Mouse (Mus musculus) heart, embryonic 12.5 days (tissue): ENCODE measurements around the gene Oas1f. TPM values are rescaled to one million over a fixed set of nuclear protein-coding genes. Genes with fewer than 3 reads are reported as not detected.
"Not testable (repeated sequence)": the region's sequence is repeated elsewhere in the genome, so short reads cannot be mapped to it uniquely, and the experiment has no call there.

ENCODE experiments used
- ATAC-seq: fragments of 200-750 bp; cut with Nextera tagmentation; 2 replicates; pipeline ENCODE4 v1.8.0; 2017; ENCODE audit warnings: moderate TSS enrichment, moderate library complexity; ENCODE audit not compliant: insufficient number of reproducible peaks, low FRiP score
- H3K27ac ChIP-seq: fragments of 300-500 bp; sonication (generic); 2 replicates; pipeline ENCODE4 v1.5.1; 2016; ENCODE audit warnings: mild to moderate bottlenecking, moderate library complexity; ENCODE audit not compliant: poor library complexity, severe bottlenecking
- H3K27me3 ChIP-seq: fragments of 300-500 bp; sonication (generic); replicated peaks from 2 replicates; pipeline ENCODE4 v1.6.1; 2016; ENCODE audit warnings: mild to moderate bottlenecking, moderate library complexity
- H3K36me3 ChIP-seq: fragments of 300-500 bp; sonication (generic); 2 replicates; pipeline ENCODE4 v1.6.1; 2016; ENCODE audit warnings: mild to moderate bottlenecking, moderate library complexity
- H3K4me1 ChIP-seq: fragments of 300-500 bp; sonication (generic); replicated peaks from 2 replicates; pipeline ENCODE4 v1.6.1; 2016; ENCODE audit warnings: mild to moderate bottlenecking
- H3K4me2 ChIP-seq: fragments of 300-500 bp; sonication (generic); 2 replicates; pipeline ENCODE4 v1.6.1; 2016; ENCODE audit warnings: mild to moderate bottlenecking, moderate library complexity
- H3K4me3 ChIP-seq: fragments of 300-500 bp; sonication (generic); 2 replicates; pipeline ENCODE4 v1.5.1; 2016; ENCODE audit warnings: mild to moderate bottlenecking
- H3K9ac ChIP-seq: fragments of 300-500 bp; sonication (generic); 2 replicates; pipeline ENCODE4 v1.6.1; 2016; ENCODE audit warnings: mild to moderate bottlenecking, moderate library complexity
- H3K9me3 ChIP-seq: fragments of 300-500 bp; sonication (generic); replicated peaks from 2 replicates; pipeline ENCODE4 v1.6.1; 2016; ENCODE audit warnings: mild to moderate bottlenecking, moderate library complexity
- WGBS: fragments of 180-500 bp; shearing (Covaris S2); methylation state at CpG from one replicate; pipeline ENCODE4 v1.1.7; 2016; 5-methylcytosine and 5-hydroxymethylcytosine counted together
- polyA plus RNA-seq: library from polyadenylated mRNA; unstranded; fragments of >200 nt; fragmentation: Nextera tagmentation; extraction: Ambion mirVana; gene quantifications from 2 replicates; pipeline ENCODE4 v1.2.1, GENCODE M21; 2016

The Oas1f gene
- polyA plus RNA-seq, 1 experiment from 2014 or later = not detected

DNA sequence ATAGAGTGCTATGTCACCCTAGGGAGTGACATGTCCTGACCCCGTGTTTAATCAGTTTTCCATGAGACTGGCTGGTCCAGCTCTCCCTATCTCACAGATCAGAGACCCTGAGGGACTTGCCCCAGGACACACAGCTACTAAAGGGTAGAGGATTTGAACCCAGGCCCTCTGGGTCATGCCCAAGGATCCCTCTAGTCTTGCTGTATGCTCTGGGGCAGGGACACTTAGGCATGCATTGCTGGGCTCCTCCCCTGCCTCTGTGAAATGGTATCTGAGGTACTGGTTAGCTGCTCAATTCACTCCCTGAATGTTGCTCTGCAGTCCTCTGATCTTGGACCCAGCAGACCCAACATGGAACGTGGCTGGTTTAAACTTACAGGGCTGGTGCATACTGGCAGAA lies 24.3 kb downstream of the Oas1f start:
- no peak overlapping the region for H3K27ac ChIP-seq
- no peaks in the 10 kb centered on the region for H3K36me3 ChIP-seq
- WGBS = 56% methylated on average over 2 of the region's 2 CpGs
- no peaks in the 10 kb centered on the region for H3K4me1 ChIP-seq
- no peak overlapping the region for H3K9ac ChIP-seq
- no peak for ATAC-seq
- peaks cover 15% of the 10 kb centered on the region; the same call in 1 of the 2 replicates for H3K27me3 ChIP-seq
- no peak overlapping the region for H3K4me2 ChIP-seq
- H3K4me3 ChIP-seq = no peak overlapping the region
- no peaks in the 10 kb centered on the region for H3K9me3 ChIP-seq

DNA sequence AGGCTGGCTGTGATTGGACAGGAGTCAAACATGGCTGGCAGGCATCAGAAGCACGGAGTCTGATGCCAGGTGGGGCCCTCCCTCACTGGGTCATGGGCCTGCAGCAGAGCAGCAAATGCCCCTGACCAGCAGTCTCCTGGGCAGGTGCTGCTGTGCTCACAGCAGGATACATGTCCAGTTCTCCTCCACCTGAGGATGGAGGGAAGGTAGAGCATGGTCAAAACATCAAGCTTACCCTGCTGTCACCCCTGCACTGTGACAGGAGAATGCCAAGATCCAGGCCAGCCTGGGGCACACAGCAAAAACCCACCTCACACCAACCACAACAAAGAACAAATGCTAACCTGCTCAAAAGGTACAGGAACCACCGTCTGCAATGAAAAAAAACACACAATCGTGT lies 29.7 kb downstream of the Oas1f start:
- H3K27me3 ChIP-seq, H3K9me3 ChIP-seq, H3K27ac ChIP-seq, ATAC-seq, H3K4me2 ChIP-seq, H3K9ac ChIP-seq, H3K4me1 ChIP-seq, H3K36me3 ChIP-seq, H3K4me3 ChIP-seq: not testable (repeated sequence)
- 40% methylated on average over 2 of the region's 3 CpGs for WGBS

DNA sequence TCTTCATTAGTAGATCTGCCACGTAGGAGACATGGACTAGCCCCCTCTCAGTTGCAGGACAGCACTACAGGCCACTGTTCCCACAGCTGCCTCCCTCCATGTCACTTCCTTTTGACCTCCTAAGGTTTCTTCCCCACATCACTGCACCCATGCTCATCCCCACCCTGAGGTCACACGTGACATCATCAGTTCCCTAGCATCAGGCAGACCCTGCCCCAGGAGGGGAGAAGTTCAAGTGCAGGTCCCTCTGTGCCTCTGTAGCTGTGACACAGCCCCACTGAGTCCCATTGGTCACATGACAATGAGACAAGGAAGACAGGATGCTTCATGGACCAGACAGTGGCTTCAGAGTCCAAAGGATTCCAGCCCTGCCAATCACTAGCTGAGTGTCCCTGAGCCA lies 30.2 kb downstream of the Oas1f start:
- ATAC-seq, H3K36me3 ChIP-seq, H3K27ac ChIP-seq, H3K4me1 ChIP-seq, H3K9ac ChIP-seq, H3K4me3 ChIP-seq, H3K9me3 ChIP-seq, H3K27me3 ChIP-seq, H3K4me2 ChIP-seq: not testable (repeated sequence)
- 63% methylated on average over 2 of the region's 2 CpGs for WGBS

DNA sequence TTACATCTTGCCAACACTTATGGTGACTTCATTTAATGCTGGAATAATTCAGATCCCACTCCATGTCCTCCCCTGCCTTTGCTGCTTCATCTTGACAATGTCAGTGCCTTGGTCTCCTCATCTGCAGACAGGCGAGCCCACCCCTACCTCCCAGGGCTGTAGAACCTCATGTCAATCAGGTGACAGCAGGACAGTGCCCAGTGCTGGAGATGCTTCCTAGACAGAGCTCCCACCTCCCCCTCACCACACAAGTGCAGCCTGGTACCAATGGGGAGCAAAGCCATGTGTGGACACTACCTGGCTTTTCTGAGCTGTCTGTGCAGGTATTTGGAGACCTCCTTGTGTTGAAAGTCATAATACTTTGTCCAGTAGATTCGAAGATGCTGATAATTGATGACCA lies 31.6 kb downstream of the Oas1f start:
- H3K27me3 ChIP-seq, H3K4me2 ChIP-seq, H3K36me3 ChIP-seq, H3K27ac ChIP-seq, H3K9me3 ChIP-seq, H3K4me3 ChIP-seq, H3K9ac ChIP-seq, H3K4me1 ChIP-seq, ATAC-seq: not testable (repeated sequence)
- 59% methylated on average over 2 of the region's 2 CpGs for WGBS

DNA sequence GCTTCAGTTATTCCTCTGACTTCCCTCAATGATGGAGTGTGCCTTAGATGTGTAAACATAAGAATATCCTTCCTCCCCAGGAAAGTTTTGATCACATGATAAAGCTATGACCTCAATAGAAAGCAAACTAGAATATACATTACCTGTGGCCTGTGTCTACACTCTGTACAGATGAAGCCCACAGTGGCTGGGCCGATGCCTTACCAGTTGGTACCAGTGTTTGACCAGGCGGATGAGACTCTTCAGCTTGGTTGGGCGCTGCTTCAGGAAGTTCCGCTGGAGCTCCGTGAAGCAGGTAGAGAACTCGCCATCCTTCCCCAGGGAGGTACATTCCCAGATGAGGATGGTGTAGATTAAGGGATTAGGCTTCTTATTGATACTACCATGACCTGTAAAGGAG lies 34.5 kb downstream of the Oas1f start:
- not testable (repeated sequence) for H3K27ac ChIP-seq, H3K4me2 ChIP-seq, ATAC-seq, H3K27me3 ChIP-seq, H3K4me3 ChIP-seq, H3K4me1 ChIP-seq, H3K36me3 ChIP-seq, H3K9me3 ChIP-seq, H3K9ac ChIP-seq
- 83% methylated on average over 6 of the region's 6 CpGs for WGBS

DNA sequence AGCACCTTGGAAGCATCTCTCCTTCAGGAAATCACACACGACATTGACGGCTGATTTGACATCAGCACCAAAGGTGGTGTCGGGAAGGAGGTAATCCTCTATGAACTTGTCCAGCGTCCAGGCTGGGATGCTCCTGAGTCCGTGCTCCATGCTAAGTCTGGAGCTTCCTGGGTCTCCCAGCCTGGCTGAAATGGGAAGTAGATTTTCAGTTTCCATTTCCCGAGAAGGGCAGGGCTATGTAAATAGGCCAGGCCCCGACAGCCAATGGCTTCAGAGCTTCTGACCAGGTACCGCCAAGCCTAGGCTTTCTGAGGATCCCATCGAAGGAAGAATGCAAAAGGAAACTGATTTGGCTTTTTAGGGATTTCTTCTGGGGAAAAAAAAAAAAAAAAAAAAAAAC lies 40.2 kb downstream of the Oas1f start, which contains the start of gene Oas1g:
Gene Oas1g, minus strand, starts transcription at position 201 of the 400 bp plus-strand sequence.
- H3K4me2 ChIP-seq, H3K36me3 ChIP-seq, H3K9me3 ChIP-seq, H3K4me1 ChIP-seq, H3K27me3 ChIP-seq, H3K27ac ChIP-seq, H3K9ac ChIP-seq, ATAC-seq, H3K4me3 ChIP-seq: not testable (repeated sequence)
- 8% methylated on average over 5 of the region's 9 CpGs for WGBS

DNA sequence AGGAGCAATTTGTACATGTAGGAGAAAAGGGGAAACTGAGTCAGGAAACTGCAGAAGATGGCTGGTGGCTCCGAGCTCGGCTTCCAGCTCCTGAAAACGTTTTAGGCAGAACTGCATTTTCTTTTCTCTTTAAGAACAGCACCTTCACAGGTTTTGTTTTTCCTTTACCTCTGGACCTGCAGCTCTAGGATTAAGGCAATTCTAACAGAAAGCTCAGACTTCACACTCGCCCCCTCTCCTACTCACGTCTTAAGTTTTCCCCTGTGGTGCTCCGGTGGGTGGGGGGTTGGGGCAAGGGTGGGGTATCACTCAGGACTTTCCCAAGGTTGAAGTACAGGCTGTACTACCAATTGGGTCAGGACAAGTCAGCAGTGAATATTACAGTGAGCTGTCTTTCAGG lies 40.7 kb downstream of the Oas1f start:
- Histone ChIP-seq H3K9ac (no peak overlapping the region), H3K27me3 (peaks cover 8% of the 10 kb centered on the region; the same call in 1 of the 2 replicates), H3K4me1 (no peaks in the 10 kb centered on the region), H3K9me3 (0 out of 2 replicates have a peak, but pooled peaks cover 4% of the 10 kb centered on the region), H3K36me3 (no peaks in the 10 kb centered on the region), H3K27ac (no peak overlapping the region), H3K4me3 (no peak overlapping the region), H3K4me2 (no peak overlapping the region)
- WGBS = 37% methylated on average over 6 of the region's 6 CpGs
- ATAC-seq = no peak

DNA sequence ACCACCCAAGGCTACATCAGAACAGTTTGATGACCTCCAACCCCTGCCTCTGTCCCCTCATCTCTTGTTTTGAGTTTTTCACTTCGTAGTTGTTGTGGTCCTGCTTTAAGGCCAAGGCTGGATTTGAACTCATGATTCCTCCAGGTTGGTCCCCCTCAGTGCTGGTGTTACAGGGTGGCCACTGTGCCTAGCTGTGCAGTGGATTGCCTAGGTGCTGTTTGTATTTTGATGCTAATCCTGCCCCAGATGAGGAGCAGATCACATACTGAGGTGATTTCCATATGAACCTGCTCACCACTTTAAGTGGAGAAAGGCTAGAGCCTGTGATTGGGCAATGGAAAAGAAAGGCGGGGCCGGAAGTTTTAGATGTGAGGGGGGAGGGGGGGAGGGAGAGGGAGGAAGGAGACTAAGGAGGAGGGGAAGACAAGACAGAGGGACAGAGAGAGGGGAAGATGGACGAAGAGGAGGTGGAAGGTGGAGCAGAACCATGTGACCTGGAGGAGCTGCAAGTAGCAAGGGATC lies 41.2 kb downstream of the Oas1f start:
- not testable (repeated sequence) for H3K4me1 ChIP-seq, H3K27me3 ChIP-seq, H3K36me3 ChIP-seq, ATAC-seq, H3K27ac ChIP-seq, H3K9me3 ChIP-seq, H3K4me2 ChIP-seq, H3K4me3 ChIP-seq, H3K9ac ChIP-seq
- 29% methylated on average over 4 of the region's 4 CpGs for WGBS

DNA sequence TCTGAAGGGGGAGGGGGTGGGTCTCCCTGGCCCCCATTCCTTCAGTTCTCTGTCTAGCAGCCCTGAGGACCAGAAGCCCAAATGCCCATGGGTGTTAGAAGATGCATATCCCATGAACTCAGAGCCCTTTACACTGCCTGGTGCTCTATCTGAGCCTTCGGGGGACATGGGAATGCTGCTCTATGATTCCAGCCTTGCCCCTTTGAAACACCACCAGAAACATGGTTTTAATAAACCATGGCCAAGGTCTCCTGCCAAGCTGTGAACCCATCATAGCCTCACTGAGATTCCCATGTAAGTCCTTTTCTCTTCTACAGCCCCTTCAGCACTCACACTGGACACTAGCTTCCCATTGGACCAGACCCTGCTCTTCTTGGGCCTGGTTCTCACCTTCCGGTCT lies 42.9 kb downstream of the Oas1f start:
- WGBS = 74% methylated on average over 2 of the region's 2 CpGs
- no peaks in the 10 kb centered on the region for H3K36me3 ChIP-seq

DNA sequence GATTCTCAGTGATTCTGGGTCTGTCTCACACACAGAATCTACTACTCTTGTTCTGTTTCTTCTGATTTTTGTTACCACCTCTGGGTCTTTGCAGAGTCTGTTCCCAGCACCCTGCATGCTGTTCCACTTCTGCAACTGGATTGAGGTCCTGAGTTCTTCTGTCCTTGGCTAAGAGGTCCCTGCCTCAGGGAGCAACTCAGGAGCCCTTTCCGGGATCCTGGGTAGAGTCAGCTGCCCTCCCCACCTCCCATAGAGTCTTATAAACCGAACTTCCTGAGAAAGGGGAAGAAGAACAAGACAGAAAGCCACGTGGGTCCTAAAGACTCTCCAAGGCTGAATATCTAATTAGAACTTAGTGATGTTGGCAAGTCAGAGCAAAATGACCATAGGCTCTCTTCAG lies 43.8 kb downstream of the Oas1f start:
- ATAC-seq = no peak
- Histone ChIP-seq H3K27ac (no peak overlapping the region), H3K27me3 (peaks cover 8% of the 10 kb centered on the region; the same call in 1 of the 2 replicates), H3K4me2 (no peak overlapping the region), H3K9ac (no peak overlapping the region), H3K4me1 (no peaks in the 10 kb centered on the region), H3K9me3 (0 out of 2 replicates have a peak, but pooled peaks cover 4% of the 10 kb centered on the region), H3K36me3 (no peaks in the 10 kb centered on the region), H3K4me3 (no peak overlapping the region)
- WGBS = 60% methylated on average over 3 of the region's 3 CpGs

More for the DNA sequence above, 42.9 kb downstream of the Oas1f start:
- H3K4me3 ChIP-seq = no peak overlapping the region
- no peaks in the 10 kb centered on the region for H3K4me1 ChIP-seq
- no peak overlapping the region for H3K9ac ChIP-seq
- peaks cover 8% of the 10 kb centered on the region; the same call in 1 of the 2 replicates for H3K27me3 ChIP-seq
- 0 out of 2 replicates have a peak, but pooled peaks cover 4% of the 10 kb centered on the region for H3K9me3 ChIP-seq
- no peak overlapping the region for H3K27ac ChIP-seq
- no peak for ATAC-seq
- H3K4me2 ChIP-seq = no peak overlapping the region

DNA sequence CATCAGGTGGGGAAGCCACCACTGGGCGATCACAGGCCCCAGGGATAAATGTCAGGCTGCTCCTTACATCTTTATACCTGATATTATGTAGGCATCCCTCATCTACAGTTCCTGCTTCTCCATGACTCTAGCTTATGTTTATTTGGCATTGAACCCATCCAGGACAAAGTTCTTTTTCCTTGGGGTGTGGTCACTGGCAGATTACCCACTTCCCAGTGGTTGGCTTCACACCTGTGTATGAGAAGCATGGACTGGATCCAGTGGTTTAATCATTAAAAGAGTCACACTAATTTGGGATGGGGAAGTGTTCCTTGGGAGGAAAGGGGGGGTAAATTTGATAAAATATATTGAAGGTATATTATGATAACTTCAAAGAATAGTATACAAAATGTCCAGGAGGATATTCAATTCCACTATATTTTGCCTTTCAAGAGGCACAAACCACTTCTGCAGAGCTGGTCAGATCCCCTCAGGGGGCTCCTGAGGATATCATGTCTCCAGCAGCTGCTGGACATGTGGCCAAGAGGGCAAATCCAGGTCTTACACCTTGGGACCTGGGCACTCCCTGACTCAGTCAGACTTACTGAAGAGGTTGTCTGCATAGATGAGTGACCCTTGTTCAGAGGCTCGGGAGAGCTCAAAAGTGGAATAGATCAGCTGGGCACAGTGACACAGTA lies 44.5 kb downstream of the Oas1f start:
- 72% methylated on average over 2 of the region's 2 CpGs for WGBS
- not testable (repeated sequence) for H3K36me3 ChIP-seq, H3K27ac ChIP-seq, ATAC-seq, H3K4me1 ChIP-seq, H3K4me2 ChIP-seq, H3K4me3 ChIP-seq, H3K9ac ChIP-seq, H3K27me3 ChIP-seq, H3K9me3 ChIP-seq

DNA sequence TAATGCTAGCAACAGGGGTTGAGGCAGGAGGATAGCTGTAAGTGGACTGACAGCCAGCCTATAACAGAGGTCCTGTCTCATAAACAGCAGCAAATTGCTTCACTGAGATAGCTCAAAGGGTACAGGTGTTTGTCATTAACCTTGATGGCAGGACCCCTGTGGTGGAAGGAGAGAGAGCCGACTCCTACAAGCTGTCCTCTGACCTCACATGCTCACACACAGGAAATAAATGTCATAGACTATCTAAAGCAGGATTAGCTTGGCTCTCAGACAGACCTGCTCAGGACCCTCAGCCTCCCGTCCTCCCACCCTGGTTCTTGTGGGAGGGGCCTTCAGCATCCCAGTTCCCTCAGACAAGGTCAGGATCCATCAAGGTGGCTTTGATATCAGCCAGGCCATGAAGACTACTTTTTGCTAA lies 45.1 kb downstream of the Oas1f start:
- Histone ChIP-seq H3K27me3 (0 out of 2 replicates have a peak, but pooled peaks cover 5% of the 10 kb centered on the region), H3K27ac (no peak overlapping the region), H3K4me2 (no peak overlapping the region), H3K36me3 (no peaks in the 10 kb centered on the region), H3K9me3 (0 out of 2 replicates have a peak, but pooled peaks cover 4% of the 10 kb centered on the region), H3K4me3 (no peak overlapping the region), H3K9ac (no peak overlapping the region), H3K4me1 (no peaks in the 10 kb centered on the region)
- ATAC-seq = no peak
- 60% methylated on average over 2 of the region's 2 CpGs for WGBS
